Mouse (Mus musculus): Measurements from ENCODE around the gene Rcor1.

Rcor1 gene

DNA sequence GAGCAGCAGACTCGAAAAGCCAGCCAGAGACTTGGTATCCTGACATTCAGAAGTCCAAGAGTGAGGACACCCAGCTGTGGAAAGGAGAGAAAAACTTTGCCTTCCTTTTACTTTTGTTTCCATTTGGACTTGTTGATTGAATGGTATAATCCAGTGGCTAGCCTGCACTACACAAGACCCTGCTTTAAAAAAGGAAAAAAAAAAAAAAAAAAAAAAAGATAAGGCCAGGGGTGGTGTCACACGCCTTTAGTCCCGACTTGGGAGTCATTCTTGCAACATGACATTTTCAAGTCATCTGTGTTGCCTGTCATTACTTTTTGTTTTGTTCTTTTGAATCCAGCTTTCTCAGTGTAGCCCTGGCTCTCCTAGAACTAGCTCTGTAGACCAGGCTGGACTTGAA, 17.6 kb upstream of the Rcor1 start:
- DNase-seq (ENCODE audit: low read depth, low spot score): no peak

DNA sequence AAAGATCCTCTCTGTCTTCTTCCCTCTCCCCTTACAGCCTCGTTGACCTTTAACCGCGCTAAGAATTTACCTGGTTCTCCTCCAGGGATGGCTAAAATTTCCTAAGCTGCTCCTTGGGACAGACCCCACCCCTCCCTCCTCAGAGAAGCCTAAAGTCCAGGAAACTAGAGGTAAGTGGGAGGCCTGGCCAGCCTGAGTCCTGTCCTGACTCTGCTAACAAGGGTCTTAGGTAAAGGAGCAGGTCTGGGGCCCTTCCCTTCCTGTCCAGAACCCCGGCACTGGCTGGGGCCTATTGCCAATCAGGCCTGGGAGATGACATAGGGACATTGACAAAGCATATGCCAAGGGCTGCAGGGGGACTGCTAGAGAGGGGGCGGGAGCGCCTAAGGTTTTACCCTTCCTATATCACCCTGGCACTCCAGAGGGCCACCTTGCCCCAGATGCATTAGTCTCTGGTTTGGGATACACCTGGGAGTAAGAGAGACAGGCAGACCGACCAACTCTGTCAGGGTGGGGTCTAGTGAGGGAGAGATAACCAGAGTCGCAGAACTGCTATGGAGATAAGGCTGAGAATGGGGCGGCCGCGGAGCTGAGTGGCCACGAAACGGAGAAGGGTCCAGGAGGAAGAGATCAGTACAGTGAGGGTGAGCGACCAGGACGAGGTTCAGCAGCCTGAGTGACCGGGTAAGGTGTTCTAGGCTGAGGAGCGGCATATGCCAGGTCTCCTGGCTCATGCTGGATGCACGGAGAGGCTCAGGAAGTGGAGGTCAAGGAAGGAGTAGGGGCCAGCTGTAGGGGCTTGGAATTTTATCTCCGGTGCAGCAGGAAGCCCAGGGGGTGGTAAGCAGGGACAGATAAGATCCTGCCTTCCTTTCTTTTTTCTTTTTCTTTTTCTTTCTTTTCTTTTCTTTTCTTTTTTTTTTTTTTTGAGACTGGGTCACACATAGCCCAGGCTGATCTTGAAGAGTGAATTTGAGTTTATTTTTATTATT, 10.7 kb upstream of the Rcor1 start:
- no peak for DNase-seq (ENCODE audit: low read depth, low spot score)

DNA sequence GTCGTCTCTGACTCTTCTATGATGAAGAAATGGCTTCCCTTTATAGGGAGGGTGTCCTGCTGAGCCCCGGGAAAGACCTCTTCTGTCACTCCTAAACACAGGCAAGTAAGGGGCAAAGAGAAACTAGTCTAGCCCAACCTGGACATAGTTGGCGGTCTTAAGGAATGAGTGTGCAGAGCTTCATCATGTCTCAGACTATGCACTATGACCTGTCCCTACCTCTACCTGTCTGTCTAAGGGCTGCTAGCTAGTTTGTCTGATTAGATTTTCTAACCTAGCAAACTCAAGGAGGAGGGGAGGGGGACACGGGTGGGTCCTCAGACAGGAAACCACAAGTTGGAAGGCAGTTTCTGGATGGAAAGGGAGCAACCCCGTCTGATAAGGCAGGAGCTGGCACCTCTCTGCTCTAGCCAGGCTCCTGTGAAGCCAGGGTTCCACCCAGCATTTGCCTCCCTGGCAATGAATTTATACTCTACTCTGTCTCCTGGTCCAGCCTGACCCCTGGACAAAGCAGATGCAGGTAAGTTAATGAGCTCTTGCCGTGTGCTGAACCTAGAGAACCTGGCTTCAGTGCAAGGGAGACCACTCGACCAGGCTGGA, 9.8 kb upstream of the Rcor1 start:
- DNase-seq (ENCODE audit: low read depth, low spot score): no peak

DNA sequence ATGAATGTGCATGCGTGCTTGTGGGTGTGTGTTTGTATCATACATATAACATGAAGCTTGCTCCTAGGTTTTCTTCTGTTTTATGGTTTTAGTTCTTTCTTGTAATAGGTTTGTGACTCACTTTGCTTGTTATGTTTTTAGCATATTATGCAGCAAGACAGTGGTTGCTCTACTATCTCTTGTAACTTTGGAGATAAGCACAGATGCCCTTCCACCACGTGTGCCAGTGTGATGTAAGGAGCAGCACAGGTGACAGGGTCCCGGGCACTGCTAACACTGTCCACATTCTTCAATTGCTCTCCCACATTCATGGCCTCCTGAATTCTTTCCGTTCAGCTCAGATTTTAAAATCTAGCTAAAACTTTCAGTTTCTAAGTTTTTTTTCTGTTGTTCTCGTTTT, 6.3 kb upstream of the Rcor1 start:
- DNase-seq (ENCODE audit: low read depth, low spot score): no peak

DNA sequence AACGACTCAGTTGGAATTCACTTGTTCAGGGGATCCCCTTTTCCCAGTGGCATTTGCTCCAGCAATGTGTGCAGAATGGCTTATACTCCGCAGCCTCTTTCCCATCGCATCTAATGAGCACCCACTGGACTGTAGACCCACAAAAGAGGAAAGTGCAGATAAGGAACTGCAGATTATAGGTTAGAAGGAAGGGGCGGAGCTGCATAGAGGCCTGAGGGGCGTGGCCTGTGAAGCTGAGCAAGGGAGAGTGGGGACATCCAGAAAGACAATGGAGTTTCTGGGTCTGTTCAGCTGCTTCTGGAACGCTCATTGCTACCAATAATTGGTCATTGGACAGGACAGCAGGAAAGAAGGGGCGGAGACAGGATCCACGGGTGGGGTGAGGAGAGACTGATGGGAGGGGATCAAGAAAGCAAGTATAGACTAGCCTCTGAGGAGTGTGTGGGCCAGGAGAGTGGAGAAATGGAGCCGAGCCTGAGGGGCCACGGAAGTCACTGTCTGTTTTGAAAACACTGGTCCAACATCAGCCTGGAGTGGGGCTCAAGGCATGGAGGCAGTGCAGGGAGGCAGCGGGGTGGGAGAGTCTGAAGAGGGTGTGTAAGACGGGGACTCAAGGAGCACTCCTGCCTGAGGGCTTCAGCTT, 3.8 kb upstream of the Rcor1 start:
- no peak for DNase-seq (ENCODE audit: low read depth, low spot score)

DNA sequence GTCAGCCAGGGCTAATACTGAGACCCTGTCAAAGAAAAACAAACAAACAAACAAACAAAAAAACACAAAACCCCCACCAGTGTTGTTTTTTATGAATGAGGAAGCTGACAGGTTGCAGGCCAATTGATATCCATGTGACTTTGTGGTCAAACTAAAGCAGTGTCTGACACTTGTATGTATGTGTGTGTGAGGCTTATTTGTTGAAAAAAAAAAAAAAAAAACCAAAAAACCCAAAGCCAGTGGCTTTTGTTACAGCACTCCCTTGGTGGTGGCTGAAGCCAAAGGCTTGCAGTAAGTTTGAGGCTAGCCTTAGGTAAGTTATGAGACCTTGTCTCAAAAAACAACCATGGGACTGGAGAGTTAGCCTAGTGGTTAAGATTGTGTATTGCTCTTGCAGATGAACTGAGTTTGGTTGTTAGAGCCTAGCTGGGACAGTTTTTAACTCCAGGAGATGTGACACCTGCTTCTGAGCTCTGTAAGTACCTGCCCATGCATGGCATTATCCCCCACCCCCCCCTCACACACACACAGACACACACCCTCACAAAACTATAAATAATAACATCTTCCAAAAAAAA, 2.9 kb upstream of the Rcor1 start:
- DNase-seq (ENCODE audit: low read depth, low spot score): no peak

DNA sequence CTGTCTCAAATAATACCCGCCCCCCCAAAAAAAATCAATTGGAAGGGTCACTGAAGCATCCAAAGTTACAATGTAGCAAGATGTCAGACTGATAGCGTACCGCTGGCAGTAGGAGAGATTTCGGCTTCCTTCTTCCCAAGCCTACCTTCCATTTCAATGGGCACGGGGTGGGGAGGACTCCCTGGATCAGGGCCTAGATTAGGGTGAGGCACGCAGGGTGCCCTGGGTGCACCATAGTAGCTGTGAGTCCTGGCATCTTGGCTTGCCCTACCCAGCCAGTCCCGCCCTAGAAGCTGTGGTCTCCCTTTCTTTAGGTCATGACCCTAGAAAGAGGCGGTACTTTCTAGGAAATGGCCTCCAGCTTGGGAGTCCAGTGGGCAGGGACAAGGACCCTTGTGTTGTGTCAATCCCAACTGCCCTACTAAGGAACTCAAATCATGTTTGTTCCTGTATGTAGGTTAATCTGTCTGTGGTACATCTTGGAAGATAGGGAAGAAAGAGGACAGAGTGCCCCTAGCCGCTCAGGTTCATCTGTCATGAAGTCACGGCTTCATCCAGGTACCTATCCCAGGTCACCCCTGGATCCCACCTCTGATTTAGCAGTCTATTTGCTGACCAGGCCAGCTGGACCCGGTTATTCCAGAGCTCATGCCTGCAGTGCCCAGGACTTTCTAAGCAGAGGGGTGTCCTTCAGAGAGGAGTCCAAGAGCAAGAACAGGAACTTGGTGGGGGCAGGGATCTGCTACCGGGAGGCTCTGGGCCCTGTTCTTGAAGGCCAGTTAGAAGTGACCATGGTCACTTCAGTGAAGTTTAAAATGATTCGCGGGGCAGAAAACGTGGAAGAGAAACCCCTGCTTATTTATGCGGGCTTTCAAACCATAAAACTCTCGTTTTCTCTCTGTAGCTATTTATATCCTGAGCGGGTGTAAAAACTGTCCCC, 1.6 kb upstream of the Rcor1 start:
- no peak for DNase-seq (ENCODE audit: low read depth, low spot score)

DNA sequence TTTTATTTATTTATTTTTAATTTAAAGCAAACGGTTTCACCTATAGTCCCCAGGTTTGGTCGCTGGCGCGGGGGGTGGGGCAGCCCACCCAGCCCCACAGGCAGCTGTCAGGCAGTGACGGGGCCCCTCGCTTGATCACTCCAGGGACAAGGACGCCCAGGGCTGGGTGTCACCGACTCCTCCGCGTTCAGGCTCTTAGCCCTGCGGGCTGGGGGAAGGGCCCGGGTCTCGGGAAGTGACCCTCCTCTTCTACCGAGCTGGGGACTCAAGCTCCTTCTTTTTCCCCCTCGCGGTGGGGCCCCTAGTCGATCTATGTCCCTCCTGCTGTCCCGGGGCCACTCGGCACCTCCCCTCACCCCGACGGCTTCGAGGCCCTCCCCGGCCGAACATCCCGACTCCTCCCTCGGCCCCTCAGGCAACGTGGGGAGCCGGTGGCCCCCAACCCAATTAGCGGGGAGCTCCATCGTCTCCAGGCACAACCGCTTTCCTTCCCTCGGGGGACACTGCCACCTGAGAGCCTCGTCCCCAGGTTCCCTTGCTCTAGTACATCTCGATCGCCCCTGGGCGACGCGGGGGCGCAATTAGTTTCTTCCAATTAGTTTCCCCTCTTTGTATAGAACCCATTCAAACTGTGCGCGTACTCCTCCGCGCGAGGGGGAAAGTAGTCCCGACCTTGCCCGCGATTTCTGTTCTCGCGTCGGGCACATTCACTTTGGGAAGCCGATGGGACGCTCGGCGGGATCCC, 748 bp upstream of the Rcor1 start:
- DNase-seq (ENCODE audit: low read depth, low spot score): peak; percentile 87

DNA sequence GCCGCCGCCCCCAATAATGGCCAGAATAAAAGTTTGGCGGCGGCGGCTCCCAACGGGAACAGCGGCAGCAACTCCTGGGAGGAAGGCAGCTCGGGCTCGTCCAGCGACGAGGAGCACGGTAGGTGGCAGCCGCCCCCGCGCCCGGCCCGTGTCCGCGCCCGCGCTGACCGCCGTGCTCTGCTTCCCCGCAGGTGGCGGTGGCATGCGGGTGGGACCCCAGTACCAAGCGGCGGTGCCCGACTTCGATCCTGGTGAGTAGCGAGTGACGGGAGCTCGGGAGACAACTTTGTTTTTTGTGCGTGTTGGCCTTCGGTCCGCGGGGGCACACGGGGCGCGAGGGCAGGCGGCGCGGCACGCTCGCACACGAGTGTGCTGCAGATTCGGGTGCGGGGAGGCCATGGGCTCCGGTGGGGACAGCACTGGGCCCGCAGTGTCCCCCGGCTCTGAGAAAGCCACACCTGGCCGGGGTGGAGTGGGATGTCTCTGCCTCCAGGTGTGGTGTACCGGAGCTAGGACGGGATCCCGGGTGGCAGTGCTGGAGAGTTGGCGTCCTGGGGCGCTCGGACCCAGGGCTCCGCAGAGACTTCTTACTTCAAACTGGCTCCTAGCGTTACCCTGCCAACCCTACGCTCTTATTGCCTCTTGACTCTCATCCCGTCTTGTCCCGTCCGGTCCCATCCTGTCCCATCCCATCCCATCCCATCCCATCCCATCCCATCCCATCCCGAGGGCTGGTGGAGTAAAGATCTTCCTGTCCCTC, 800 bp downstream of the Rcor1 start:
- no peak for DNase-seq (ENCODE audit: low read depth, low spot score)

DNA sequence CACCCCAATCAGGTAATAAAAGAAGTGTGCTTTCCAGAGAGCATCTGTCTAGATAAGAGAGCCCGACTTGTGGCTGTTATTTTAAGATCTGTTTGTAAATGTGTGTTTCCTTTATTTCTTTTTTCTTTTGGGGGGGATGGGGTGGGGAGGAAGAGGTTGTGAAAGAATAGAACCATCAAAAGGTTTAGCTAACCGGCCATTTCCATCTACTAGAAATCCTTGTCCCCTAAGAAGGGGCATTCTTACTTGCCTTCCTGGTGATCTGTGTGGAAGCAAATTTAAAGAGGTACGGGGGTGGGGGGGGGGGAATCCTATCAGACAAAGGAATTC, 1.3 kb downstream of the Rcor1 start:
- DNase-seq (ENCODE audit: low read depth, low spot score): no peak

DNA sequence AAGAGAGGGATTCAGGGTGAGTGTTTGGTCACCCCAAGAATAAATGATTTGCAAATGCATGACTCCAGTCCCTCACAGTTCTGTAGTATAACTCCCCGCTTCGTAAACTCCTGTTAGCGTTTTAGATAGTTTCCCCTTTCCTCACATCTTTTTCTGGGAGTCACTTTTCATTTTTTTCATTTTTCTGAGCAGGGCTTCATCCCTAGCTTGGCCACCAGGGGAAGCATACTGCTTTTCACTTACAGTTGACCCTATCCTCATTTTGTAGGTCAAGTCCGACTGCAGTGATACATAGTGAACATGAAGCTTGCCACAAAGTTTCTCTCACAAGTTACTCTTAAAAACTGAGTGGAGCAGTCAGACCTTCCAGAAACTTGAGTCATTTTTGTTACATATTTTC, 2.0 kb downstream of the Rcor1 start:
- DNase-seq (ENCODE audit: low read depth, low spot score): peak; percentile 36

DNA sequence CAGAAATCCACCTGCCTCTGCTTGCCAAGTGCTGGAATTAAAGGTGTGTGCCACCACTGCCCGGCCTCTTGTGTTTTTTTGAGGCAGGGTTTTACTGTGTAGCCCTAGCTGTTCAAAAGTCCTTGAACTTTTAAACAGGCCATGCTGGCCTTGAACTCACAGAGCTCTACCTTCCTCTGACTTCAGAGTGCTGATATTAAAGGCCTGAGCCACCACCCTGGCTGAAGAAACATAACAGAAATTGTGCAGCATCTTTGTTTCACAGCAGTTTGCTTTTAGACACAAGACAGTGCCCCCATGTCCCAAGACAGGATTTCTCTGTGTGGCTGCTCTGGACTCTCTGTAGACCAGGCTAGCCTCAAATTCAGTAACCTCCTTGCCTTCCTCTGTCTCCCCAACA, 3.2 kb downstream of the Rcor1 start:
- no peak for DNase-seq (ENCODE audit: low read depth, low spot score)

DNA sequence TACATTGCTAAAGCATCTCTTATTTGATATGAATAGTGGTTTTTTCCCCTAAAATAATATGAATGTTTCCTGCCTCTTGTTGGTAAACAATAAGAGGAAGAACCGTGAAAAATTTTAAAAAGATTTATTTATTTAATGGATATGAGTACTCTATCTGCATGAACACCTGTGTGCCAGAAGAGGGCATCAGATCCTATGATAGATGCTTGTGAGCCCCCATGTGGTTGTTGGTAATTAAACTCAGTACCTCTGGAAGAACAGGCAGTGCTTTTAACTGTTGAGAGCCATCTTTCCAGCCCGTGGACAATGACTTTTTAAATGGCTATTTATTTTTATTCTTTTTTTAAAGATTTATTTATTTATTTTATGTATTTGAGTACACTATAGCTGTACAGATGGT, 5.7 kb downstream of the Rcor1 start:
- no peak for DNase-seq (ENCODE audit: low read depth, low spot score)

DNA sequence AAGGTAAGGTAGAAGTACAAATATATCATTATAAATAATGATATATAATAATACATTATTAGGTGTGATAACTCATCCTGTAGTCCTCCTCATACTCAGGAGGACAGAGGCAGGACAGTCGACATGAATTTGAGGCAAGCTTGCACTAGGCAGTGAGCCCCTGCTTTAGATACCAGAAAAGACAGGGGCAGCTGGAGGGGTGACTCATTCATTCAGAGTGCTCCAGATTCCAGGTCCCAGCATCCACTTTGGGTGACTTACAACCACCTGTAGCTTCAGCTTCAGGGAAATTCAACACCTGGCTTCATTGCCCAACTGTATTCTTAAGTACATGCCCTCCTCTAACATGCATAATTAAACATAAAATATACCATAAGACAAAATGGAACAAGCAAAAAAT, 7.7 kb downstream of the Rcor1 start:
- no peak for DNase-seq (ENCODE audit: low read depth, low spot score)

DNA sequence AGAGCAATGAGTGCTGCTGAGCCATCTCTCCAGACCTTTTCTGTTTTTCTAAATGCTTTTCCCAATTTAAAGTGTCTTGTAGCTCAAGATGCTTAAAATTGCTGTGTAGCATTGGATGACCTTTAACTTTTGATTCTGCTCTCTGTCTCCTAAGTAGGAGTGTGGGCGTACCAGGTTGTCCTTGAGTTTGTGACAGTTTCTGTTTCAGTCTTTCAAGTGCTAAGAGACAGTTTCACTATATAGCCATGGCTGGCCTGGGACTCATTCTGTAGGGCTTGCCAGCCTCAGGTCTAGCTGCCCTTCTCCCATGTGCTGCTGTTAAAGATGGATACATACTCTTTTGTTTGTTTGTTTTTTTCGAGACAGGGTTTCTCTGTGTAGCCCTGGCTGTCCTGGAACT, 9.1 kb downstream of the Rcor1 start:
- DNase-seq (ENCODE audit: low read depth, low spot score): no peak

DNA sequence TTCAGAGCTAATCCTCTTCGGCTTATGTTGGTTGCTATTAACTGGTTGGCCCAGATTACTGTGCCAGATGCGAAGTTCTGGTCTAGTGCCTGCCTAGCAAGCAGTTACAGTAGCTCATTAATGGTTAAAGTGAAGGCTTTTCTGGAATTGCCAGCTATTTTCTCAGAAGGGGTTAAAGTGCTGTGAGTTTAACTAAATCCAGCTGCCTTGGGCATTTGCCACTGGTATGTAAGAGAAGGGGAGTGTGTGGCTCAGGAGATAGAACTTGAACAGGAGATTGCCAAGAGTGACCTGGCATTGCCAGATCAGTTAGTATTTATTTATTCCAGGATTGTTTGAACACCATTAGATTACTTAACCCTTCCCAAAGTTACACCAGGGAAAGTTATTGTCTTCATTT, 11.1 kb downstream of the Rcor1 start:
- no peak for DNase-seq (ENCODE audit: low read depth, low spot score)

DNA sequence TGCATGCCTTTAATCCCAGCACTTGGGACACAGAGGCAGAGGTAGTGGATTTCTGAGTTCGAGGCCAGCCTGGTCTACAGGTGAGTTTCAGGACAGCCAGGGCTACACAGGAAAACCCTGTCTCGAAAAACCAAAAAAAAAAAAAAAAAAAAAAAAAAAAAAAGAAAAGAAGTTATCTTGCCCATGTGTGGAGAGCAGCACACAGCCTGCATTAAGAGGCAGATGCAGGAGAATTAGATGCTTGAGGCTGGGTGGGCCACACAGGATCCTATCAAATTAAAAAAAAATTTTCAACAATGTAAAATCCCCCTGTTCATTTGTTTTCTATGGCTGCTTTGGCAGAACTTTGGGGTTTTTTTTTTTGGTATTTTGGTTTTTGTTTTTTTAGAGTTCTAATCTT, 24.2 kb downstream of the Rcor1 start:
- no peak for DNase-seq (ENCODE audit: low read depth, low spot score)

DNA sequence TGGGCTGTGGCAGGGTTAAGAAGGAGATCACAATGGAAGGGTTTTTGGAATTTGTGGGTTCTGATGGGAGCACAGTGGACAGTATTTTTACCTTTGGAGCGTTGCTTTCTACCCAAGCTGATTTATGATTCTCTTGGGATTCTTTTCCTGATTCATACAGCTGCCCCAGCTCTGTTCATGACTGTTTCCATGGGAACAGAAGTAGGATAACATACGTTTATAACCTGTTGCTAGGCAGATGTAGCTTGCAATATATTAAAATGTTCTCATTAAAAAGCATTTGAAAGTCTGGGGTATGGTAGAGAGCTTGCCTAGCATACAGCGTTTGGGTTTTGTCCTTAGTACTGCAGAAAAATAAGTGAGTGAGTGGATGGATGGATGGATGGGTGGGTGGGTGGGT, 25.1 kb downstream of the Rcor1 start:
- no peak for DNase-seq (ENCODE audit: low read depth, low spot score)

DNA sequence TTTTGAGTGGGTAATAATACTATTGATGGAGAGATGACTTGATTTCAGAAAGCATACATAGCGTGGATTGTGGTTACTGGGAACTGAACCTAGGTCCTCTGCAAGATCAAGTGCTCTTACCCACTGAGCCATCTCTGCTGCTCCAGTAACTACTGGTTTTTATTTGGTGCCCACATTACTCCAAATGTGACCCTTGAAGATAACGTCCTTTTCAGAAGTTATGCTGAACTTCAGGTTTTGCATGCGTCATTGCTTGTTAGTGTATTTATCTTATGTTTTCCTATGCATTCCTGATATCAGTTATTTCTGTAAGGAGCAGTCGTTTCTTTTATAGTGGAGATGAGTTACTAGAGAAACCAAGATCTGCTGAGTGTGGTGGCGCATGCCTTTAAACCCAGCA, 26.2 kb downstream of the Rcor1 start:
- DNase-seq (ENCODE audit: low read depth, low spot score): no peak

DNA sequence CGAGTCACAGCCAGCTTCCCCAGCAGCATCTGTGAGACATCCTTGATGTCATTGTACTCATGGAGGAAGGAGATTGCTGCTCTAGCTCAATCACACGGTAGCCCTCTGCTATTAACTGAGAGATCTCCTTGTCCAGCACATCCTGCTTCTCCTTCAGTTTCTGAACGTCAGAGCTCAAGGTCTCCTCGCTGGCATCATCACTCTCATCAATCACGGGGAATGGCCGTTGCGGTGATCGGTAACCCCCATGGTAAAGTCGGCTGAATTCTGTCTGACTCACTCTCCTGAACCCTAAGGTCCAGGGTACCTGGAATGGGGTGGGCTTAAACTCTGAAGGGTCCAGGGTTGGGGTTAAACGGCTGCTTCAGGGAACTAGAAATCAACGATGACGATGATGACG, 28.7 kb downstream of the Rcor1 start:
- no peak for DNase-seq (ENCODE audit: low read depth, low spot score)

Measured in forelimb bud, embryonic 11.5 days (tissue).